Mouse (Mus musculus): Measurements from ENCODE around the gene Stard5.

Stard5 gene

DNA sequence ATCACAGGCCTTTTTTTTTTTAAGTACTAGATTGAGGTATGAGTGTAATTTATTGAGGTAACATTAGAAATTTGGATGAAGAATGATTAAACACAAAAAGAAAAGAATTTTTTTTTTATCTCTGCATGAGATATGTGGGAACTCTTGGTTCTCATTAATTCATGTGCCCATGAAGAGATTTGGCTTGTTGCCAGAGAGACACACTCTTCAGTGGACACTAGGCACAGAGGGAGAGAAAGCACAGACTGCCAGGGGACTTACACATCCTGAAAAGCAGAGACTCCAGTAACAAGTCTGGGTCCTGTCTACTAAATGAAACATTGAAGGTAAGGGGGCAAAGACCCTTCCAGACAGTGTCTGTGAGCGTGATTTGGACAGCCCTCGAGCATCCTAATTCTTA is 4.0 kb downstream of the Stard5 start:
- no peak for DNase-seq

DNA sequence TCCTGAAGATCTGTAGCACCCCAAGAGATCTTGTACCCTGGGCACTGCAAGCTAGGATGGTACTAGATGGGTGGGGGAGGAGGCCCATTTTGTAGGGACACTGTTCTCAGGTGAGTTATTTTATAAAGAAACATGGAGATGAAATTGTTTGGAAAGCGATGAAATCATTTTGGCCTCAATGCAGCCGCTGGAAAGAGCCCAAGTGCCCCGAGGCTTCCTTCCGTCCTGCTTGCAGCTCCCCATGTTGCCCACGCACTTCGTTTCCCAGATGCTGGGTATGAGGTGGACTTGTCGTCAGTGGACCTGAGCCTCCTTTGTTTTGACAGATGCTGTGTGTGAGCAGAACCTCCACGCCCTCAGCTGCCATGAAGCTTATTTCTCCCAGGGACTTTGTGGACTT is 4.7 kb downstream of the Stard5 start:
- no peak for DNase-seq

DNA sequence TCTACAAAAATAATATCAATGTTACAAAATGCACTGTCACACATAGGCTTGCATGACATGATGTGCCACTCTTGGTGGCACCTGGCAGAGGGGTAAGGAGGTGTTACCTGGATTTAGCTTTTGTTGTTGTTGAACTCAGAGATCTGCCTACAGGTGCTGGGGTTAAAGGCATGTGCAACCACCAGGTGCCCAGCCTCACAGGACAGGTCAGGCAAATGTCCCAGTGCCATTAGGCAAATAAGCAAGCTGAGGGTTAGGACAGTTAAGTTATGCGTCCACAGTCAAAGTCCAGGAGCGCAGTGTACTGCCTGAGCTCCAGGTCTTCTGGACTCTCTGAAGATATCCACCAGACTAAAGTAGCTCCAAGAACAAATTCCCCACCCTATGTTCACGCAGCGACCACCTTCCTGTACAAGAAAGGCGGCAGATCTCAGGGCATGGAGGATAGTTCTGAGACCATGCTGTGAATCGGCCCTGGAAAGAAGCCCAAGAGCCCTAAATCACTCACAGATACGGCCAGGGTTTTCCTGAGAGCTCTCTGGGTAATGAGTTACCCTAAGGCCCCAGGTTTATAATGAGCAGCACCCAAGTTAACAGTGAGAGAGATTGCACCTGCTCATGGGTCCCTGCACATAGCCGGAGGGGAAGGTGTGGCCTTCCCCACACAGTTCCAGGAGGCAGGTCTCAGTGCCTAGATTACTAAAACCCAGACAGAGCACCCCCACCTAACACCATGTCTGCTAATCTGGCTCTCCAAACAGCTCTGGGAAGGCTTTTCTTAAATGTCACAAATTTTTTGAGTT is 6.2 kb downstream of the Stard5 start:
- DNase-seq: peak; percentile 85

DNA sequence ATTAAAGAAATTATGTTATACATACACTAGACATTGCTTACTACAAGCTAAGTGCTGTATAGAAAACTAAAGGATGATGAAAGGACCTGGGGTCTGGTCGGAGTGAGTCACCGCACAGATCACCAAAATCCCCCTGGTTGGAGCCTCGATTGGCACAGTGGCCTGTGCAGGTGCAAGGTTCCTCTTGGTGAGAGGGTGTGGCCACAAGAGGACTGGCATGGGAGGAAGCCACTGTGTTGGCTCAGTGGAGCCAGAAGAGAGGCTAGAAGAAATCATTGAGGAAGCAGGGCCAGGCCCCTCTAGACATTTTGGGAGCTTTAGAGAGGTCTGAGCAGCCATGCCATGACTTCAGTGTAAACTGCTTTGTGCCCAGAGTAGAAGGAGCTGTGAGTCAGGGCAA is 7.3 kb downstream of the Stard5 start:
- DNase-seq: no peak

DNA sequence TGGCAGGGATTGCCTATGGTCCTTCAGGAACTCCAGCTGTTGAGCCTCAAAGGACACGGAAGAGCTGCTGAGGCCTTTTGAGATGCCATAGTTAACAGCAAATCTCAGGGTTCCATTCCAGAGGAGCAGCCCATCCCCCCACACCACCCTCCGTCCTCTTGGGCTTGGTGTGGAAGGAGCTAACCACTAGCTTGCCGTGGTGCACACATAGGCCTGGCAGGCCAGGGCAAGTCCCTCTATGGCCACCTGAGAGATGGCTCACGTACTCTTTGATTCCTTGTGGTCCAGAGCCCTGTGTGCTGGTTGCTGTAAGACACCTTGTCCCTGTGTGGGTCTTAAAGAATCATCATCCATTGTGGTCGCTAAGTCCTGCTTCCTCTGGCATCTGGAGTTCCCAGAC is 8.8 kb downstream of the Stard5 start:
- DNase-seq: peak; percentile 80

DNA sequence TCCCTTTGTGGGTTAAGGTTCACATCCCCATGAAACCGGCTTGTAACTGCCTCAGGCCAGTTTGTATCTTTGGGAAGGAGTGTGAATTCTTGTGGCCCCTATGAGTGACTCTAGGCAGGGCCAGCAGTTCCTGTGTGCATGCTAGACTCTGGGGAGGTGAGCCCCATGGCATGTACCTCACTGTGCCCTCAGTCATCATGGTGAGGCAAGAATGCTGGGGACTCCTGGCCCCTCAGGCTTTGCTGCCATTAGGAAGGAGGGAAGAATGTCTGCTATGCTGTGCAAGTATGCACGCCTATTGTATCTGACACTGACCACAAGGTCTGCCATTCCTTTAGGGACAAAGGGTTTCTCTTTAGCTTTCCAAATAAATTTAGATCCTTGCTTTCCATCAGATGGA is 9.4 kb downstream of the Stard5 start:
- peak; percentile 63 for DNase-seq

DNA sequence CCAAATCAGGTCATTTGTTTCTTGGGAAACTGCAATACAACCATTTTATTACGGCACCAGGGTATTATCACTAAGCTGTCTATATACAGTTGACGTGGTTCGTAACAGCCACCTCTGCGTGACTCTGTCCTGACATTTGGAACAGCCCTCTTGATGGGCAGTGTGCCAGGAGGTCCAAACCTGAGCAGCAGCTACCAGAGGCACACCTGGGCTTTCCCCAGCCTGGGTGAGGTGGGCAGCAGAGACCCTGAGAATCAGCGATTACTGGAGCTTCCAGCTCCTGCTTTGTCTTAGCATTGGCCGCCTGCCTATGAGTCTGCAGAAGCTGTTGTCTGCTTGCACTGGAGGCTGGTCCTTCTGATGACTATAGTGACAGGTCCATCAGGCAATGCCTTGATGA is 11.8 kb downstream of the Stard5 start:
- DNase-seq: no peak

DNA sequence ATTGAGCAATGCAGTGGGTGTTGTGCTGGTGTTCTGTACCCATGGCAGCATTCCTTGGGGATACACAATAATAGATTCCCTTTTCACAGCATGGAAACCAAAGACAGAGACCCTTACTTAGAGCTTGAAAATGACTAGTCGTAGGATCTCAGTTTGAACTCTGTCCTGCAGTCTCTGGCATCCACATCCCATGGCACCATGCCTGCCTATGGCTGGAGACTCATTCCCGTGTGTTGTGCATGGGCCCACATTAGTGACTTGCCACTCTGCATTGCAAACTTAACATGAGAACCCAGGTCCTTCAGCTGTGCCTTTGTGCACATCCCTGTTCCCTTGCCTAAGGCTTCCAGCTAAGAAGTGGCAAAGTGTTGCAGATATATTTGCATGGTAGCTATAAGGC is 13.0 kb downstream of the Stard5 start:
- DNase-seq: no peak

DNA sequence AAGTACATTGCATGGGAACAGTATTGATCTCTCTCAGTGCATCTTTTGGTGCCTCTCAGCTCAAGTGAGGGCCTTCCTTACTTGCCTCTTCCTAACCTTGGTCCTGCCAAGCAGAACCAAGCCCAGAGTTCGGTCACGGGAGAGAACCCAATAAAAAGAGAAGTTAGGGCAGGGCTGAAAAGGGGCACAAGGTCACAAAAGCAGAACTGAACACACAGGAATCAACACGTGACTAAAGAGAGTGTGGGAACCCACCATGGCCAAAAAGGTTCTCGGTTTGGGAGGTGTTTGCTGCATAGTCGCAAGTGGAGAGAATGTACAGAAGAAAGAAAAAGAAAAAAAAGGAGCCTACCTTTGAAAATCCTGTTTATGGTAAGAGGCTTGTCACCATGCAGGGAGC is 13.7 kb downstream of the Stard5 start:
- DNase-seq: peak; percentile 94

DNA sequence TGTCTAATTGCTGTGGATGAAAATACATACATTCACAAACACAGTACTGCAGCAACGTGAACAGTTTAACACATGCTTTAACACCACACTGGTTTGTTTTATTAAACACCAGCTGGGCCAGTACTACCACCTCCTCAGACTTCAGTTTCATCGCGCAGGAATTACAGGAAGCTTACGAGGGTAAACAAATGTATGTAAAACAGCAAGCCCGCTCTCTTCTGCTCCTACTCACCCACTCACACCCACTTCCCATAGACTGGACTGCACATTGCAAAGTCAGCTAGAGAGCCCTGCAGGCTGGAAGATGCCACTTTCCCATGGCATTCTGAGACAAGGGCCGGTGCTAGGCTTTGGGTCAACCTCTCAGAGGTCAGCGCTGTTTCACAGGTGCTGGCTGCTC is 17.0 kb downstream of the Stard5 start:
- DNase-seq: peak; percentile 93

DNA sequence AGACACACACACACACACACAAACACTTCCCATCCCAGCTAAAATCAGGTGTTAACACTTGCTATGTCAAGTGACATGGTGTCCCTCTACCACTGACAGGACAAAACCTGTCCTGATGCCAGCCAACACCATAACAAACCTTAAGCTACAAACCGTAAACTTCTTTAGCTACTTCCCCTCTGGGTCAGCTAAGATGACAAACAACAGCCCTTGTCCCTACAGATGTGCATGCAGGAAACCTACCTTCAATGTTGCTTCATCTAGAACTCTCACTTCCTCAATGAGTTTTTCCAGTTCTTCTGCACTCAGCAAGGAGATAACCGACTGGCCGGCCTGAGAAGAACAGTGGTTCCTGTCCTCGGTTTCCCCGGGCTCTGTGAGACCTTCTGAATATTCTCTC is 18.9 kb downstream of the Stard5 start:
- DNase-seq: no peak

DNA sequence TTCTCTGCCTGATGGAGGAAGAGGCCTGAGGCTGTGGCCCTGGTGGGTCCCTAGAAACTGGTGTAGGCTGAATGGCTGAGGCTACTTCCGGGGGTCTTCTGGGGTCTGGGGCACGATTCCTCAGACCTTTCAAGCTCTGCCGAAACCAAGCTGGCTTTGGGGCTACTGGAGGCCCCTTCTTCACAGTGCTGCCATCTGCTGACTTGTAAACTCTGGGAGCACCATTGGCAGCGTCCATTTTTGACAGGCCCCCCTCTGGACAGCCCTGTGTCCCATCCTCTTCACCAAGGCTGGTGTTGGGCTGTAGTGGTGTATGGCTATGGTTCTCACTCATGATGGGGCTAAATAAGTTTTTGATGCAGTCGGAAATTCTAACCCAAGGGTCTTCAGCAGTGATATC is 20.7 kb downstream of the Stard5 start:
- DNase-seq: no peak

DNA sequence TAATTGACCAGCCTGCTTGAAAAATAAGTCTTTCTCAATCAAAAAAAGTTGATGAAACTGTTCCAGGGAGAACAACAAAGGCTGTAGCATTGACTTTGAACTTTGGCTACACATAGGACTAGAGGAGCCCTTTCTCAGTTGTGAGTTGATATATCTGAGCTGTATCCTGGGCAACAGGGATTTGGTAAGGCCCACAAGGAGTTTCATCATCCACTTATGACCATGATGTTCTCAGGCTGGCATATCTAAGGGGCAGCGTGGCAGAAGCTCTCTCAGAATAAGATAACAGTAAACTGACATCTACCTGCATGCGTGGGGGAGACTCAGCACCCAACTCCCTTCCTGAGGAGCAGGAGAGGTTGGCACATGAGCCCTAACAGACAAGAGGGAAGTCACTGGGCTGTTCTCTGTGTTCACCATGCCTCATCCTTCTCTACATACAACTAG is 21.9 kb downstream of the Stard5 start:
- DNase-seq: no peak

DNA sequence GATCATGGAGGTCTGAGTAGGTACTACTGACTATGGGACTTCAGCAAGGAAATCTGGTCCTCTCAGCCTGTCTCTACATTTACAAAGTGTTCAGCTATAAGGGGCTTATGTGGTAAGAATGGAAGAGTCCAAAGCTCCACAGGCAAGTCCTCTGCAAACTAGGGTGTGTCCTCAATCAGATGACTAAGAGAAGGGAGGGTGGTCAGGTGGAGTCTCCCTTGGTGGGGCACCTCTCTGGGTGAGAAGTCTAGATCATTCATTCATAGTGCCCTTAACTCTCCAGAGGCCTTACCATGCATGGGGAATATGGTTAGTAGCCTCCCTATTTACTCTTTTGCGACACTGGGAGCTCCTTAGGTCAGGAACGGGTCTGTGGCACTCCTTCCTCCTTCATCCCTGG is 22.4 kb downstream of the Stard5 start:
- no peak for DNase-seq

DNA sequence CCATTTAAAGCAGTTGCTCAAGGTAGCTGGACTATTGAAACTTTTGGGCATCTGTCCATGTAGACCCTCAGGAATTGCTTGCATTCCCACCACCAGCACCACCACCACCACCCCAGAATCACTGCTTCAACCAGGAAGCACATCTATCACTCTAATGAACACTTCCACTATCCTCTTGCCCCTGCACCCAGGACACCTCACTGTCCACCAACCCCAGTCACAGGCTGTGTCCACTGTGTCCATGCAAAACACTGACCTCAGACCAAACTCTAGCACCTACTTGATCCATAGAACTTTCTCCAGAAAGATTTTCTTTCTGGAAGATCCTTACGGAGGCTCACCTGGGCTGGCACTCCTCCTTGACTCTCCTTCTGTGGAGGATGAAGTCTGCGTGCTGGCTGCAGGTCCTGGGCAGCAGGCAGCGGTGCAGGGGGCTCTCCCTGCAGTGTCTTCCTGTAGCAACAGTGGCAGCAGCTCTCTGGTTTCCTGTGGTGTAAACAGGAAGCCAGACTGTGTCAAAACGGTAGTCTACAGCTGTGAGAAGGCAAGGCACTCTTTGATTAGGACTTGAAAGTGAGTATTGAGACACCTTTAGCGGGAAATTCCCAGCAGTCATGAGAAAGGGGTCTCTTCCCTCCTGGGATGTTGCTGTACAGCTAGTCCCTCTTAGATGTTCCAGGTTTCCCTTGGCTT is 23.3 kb downstream of the Stard5 start:
- peak; percentile 98 for DNase-seq

DNA sequence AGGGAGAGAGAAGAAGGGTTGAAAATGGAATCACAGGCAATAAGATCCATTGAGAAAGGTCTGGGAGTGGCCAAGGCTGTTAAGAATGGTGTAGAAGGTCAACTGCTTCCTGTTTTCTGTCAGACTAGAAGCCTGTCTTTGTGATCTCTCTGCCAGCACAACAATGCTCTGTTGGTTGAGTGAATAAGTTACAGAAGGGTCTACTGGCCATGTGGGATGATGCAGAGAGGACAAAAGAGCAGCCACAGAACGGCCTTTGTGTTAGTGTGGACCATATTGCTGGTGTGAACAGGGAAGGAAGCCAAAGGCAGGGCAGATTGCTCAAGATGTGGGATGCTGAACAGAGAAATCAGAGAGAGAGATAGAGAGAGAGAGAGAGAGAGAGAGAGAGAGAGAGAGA is 27.0 kb downstream of the Stard5 start:
- no peak for DNase-seq

DNA sequence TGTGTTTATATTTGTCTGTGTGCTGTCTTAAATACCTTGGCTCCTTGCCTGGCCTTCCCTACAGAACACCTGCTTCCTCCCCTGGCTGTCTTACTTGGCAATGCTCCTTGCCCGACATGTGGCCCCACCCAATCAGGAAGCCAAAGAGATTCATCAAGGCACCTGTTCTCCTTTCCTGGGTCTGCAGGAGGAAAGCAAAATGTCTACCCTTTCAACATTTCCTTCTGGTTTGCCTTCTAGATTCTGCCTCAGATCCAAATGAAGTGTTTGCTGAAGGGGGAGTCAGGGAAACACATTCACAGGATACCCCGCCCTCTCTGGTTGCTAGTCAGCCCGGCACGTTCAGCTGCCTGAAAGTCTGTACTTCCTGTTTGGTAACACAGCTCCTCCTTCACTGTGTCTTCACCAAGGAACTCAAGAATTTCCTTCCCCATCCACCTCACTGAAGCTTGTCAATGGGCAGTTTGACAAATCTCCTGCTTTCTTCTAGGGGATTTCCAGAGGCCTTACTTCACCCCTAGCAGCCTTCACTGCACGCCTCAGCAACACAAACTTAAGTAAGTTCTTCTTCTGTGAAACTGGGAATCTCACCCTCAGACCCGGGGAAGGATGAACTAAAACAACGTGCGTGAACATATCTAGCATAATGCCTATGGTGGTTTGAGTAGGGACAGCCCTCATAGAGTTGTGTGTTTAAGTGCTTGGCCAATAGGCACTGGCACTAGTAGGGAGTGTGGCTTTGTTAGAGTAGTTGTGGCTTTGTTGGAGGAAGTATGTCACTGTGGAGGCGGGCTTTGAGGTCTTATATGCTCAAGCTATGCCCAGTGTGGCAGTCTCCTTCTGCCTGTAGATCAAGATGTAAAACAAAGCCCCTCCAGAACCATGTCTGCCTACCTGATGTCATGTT is 27.7 kb downstream of the Stard5 start:
- peak; percentile 98 for DNase-seq

DNA sequence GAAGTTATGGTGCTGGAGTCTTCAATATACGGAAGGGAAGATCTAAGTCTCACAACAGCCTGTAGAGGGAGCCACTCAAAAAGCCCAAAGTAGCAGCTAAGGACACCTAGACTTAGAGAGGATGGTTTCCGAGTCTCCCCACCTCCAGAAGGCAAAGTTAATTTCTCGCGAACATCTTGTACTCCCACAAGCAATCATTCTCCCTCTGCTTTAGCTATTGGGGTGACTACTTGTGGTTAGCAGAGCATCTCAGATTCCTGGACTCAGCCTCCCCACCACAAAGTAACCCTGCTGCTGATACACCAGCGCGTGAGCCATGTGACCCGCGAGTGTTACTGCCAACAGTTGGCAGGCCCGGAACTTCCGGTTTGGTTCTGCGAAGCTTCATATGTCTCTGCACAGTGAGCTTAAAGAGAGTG is 28.5 kb downstream of the Stard5 start:
- no peak for DNase-seq

DNA sequence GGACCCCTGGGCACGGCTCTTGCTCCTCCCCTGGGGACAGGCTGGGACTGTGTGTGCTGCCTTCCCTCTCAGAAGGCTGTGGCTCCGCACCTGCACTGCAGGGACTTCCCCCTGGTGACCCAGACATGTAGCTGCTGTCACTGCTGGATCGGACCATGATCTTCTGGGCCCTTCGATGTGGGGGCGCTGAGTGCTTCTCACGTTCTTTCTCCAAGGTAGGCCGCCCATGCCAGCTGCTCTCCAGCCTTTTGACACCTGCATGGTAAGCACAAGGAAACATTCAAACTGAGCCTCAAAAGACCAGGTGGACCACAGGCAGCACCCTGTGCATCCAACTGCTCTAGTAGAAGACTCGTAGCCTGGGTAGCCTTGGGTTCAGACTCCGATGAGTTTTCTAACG is 29.3 kb downstream of the Stard5 start:
- DNase-seq: no peak

DNA sequence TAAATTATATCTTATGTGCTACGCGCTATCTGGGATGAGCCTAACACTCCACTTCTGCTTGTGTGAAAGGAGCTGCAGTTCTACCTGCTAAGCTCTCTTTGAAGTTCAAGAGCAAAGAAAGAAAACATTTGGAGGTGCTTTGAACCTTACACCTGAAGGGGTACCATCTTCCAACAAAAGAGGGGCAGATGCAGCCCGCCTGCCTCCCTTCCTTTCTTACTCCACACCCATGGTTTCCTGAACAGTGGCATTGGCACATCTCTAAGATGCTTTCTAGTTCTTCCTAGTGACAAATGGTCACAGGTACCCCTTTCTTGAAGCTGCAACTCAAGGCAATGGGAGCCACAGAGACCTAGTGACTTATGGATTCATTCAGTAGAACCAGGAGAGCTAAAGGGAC is 30.0 kb downstream of the Stard5 start:
- no peak for DNase-seq

DNA sequence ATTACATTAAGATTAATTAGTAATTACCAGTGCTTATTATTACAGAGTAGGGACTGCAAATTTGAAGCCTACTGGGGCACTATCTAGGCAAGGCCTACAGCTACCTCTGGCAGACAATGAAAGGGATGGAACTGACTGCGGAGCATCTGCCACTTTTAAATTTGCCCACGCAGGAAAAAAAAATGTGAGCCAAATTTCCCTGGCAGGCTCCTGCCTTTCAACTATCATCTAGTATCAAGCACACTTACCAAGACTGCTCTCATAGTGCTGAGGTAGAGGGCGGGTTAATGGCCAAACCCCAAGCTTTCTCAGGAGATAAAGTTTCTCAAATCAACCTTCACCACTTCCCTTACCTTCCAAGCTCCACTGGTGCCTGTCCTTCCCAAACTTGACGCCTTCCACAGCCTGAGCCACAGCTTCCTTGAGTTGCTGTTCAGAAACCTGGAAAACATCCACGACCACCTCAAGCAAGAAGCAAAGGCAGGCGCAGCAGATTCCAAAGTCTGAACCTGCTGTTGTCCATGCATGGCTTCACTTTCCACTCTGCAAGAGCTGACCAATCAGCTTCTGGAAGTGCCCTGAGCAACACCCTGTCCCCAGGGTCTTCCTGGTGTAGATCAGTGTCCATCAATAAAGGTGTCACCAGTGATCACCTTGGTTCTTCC is 31.1 kb downstream of the Stard5 start:
- no peak for DNase-seq

DNA sequence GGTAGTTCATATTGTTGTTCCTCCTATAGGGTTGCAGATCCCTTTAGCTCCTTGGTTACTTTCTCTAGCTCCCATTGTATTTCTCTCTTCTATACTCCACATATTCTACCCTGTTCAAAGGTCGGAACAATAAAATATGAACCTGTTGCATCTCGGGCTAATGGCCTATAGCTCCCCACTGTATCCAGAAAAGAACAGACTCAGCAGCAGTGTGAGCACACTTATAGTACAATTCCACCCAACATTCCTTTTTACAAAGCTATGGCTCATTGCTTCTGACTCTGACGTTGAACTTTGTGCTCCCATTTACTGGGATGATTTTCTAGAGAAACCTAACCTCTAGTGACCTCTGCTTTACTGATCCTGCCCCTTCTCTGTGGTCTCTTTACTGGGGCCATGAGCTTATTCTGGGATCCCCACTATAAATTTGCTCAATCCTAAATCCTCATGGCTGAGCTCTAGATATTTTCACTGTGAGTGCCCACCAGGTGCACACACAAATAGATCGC is 34.4 kb downstream of the Stard5 start:
- DNase-seq: peak; percentile 37

All from heart, adult 11 months (tissue).